Mouse (Mus musculus) testis, adult 2 months (tissue): ENCODE measurements around the gene Cntln.

ENCODE experiments used
- CTCF ChIP-seq: fragments of 200-500 bp; IDR thresholded peaks from 2 replicates; pipeline ENCODE4 v1.5.1; 2012; ENCODE audit warnings: low read depth, mild to moderate bottlenecking, inconsistent platforms, low read length, moderate library complexity; ENCODE audit not compliant: control insufficient read depth, insufficient read depth, insufficient replicate concordance
- POLR2A ChIP-seq: fragments of 200-500 bp; IDR thresholded peaks from 2 replicates; pipeline ENCODE4 v1.6.1; 2012; ENCODE audit warnings: low read depth, mild to moderate bottlenecking, inconsistent platforms, low read length, moderate library complexity; ENCODE audit not compliant: control insufficient read depth

DNA sequence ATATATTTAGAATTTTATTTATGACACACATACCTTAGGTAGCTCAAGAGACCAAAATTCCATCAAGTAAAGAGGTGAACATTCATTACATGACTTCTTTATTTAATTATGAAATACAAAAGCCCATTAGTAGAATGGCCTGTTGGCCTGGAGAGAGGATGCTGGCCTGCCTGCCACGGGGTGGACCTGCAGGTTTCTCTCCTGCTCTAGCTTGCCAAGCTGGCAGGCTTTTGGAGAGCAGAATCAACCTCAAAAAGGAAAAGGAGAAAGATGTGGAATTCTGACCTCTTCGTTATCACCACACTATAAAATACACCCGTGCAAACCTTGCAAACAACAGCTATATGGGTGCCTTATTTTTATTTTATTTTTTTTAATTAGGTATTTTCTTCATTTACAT, 45.6 kb upstream of the Cntln start:
- no peak for TF ChIP-seq CTCF
- TF ChIP-seq POLR2A, result no peak
